Mouse (Mus musculus) intestine, postnatal 0 days (tissue): ENCODE measurements at regions not wholly inside any gene's neighbourhood (a gene's known extent, or its start where the extent isn't known, plus 50 kb on each side); places are given as distances from the start of the nearest gene placed in this dataset.

Experiments
- ATAC-seq: fragments of 200-750 bp; cut with Nextera tagmentation; 2 replicates; pipeline ENCODE4 v1.8.0; 2017; ENCODE audit warnings: mild to moderate bottlenecking, moderate TSS enrichment, moderate library complexity
- H3K27ac ChIP-seq: fragments of 300-500 bp; sonication (generic); 2 replicates; pipeline ENCODE4 v1.5.1; 2014; ENCODE audit warnings: mild to moderate bottlenecking, low read depth, low read length, moderate library complexity
- H3K27me3 ChIP-seq: fragments of 300-500 bp; sonication (generic); replicated peaks from 2 replicates; pipeline ENCODE4 v1.6.1; 2014; ENCODE audit warnings: low read length, mixed read lengths; ENCODE audit not compliant: control insufficient read depth, insufficient read depth
- H3K36me3 ChIP-seq: fragments of 300-500 bp; sonication (generic); 2 replicates; pipeline ENCODE4 v1.6.1; 2014; ENCODE audit warnings: mild to moderate bottlenecking, moderate library complexity; ENCODE audit not compliant: control insufficient read depth, insufficient read depth
- H3K4me1 ChIP-seq: fragments of 300-500 bp; sonication (generic); replicated peaks from 2 replicates; pipeline ENCODE4 v1.6.1; 2014; ENCODE audit warnings: antibody characterized with exemption, low read length, mixed read lengths; ENCODE audit not compliant: control insufficient read depth, insufficient read depth
- H3K4me2 ChIP-seq: fragments of 300-500 bp; sonication (generic); replicated peaks from 2 replicates; pipeline ENCODE4 v1.6.1; 2014; ENCODE audit warnings: low read depth, mild to moderate bottlenecking, moderate library complexity
- H3K4me3 ChIP-seq: fragments of 300-500 bp; sonication (generic); 2 replicates; pipeline ENCODE4 v1.5.1; 2014; ENCODE audit warnings: low read depth, low read length
- H3K9ac ChIP-seq: fragments of 300-500 bp; sonication (generic); 2 replicates; pipeline ENCODE4 v1.6.1; 2014; ENCODE audit warnings: mild to moderate bottlenecking, low read depth, low read length
- H3K9me3 ChIP-seq: fragments of 300-500 bp; sonication (generic); 2 replicates; pipeline ENCODE4 v1.6.1; 2016; ENCODE audit warnings: mixed run types; ENCODE audit not compliant: control insufficient read depth
- CTCF ChIP-seq: sonication (generic); IDR thresholded peaks from 2 replicates; pipeline ENCODE4 v1.5.1; 2016; ENCODE audit warnings: low read depth, mild to moderate bottlenecking, control low read depth, antibody characterized with exemption, moderate library complexity
- WGBS: fragments of 180-500 bp; shearing (Covaris S2); extraction: QIAGEN DNeasy Blood & Tissue Kit; methylation state at CpG from one replicate; pipeline ENCODE4 v1.1.7; 2014; 5-methylcytosine and 5-hydroxymethylcytosine counted together

DNA sequence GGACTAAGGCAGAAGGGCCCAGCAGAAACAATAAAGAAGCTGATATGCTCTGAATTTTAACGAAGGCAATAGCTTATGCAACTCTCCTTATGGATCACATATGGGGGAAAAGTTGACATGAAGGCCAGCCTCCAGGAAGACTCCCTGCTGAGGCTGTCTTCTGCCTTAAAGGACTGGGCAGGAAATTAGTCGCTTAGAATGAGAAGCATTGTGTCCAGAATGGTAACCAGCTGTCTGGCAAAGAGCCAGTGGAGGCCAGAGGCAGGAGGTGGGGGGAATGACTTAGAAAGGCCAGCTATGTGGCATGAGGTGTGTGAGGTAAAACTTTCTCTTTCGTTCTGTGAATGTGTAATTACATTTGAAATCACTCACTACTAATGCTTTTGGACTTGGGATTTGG, 215.0 kb downstream of the D3Ertd751e start:
- H3K9me3 ChIP-seq: no peaks in the 10 kb centered on the region
- no peak overlapping the region for H3K4me2 ChIP-seq
- ATAC-seq: no peak
- no peak overlapping the region for H3K9ac ChIP-seq
- no peak overlapping the region for H3K27ac ChIP-seq
- TF ChIP-seq CTCF: no peak
- no peak overlapping the region for H3K4me3 ChIP-seq
- no peaks in the 10 kb centered on the region for H3K4me1 ChIP-seq
- H3K36me3 ChIP-seq: no peaks in the 10 kb centered on the region
- no peaks in the 10 kb centered on the region for H3K27me3 ChIP-seq
- 56% methylated on average over 3 of the region's 3 CpGs for WGBS

DNA sequence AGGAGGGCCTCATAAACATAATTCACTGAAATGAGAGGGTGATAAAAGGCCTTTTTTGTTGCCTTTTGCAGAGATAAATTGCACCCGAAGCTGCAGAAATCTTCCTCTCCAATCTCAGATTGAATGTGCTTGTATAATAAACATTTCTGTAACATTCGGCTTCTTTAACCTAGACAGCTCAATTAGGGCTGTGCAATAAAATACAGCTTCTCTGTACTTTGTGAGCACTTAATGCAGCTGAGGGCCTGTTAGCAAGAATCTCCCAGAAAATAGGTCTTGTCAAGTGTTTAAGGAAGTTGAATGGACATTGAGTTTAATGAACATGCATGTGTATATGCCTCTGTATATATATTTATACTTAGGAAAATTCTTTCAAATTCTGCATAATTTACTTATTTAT, 217.8 kb downstream of the D3Ertd751e start:
- no peak overlapping the region for H3K4me3 ChIP-seq
- no peak overlapping the region for H3K9ac ChIP-seq
- no peak overlapping the region for H3K4me2 ChIP-seq
- no peak for TF ChIP-seq CTCF
- WGBS: 31% methylated on average over 2 of the region's 2 CpGs
- no peak overlapping the region for H3K27ac ChIP-seq
- no peaks in the 10 kb centered on the region for H3K27me3 ChIP-seq
- ATAC-seq: no peak
- no peaks in the 10 kb centered on the region for H3K36me3 ChIP-seq
- no peaks in the 10 kb centered on the region for H3K9me3 ChIP-seq
- H3K4me1 ChIP-seq: no peaks in the 10 kb centered on the region

DNA sequence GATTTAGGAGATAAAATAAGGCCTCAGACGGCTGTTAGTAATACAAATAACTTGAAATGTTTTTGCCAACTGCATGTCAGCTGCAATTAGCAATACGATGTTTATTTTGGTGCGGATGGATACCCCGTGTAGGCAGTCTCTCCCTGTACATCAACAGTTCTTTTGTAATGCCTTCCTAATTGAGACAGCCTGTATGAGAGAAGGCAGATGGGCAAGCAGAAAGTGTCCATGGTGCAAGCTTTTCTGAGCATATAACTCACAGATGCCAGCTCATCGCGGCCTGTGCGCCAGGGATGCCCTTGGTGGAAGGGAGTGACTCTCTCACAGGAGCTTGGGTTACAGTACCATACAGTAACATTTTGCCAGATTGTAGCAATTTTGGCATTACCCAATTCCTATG, 220.5 kb downstream of the D3Ertd751e start:
- no peak for TF ChIP-seq CTCF
- 75% methylated on average over 7 of the region's 7 CpGs for WGBS
- Histone ChIP-seq H3K27ac (no peak overlapping the region), H3K9me3 (no peaks in the 10 kb centered on the region), H3K4me1 (no peaks in the 10 kb centered on the region), H3K9ac (no peak overlapping the region), H3K4me3 (no peak overlapping the region), H3K4me2 (no peak overlapping the region), H3K36me3 (no peaks in the 10 kb centered on the region), H3K27me3 (no peaks in the 10 kb centered on the region)
- no peak for ATAC-seq

DNA sequence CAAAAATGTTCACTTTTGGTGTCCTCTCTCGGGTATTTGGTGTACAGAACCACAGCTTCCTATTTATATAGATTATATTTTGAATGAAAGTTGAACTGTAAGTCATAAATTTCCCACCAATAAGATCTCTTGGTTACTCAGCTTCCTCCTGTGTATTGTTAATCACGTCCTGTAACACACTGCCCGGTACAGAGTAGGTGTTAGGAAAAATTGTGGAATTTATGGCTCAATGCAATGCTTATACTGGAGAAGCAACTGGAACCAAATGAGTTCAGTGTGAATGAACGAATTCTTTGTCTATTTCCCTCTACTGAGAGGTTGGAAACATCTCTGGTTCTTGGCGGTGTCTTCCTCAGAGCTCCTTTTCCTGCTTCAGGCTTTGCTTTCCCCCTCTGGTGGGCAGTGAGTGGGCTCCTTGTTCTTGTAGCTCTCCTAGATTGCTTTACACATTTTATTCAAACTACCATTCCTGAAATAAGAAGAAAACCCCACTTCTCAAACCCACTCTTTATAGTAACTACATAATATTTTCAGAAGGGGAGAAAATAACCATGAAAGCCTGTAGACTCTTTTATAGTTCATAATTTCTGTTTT, 264.4 kb downstream of the D3Ertd751e start:
- Histone ChIP-seq H3K9ac (no peak overlapping the region), H3K4me2 (no peak overlapping the region), H3K27ac (no peak overlapping the region), H3K36me3 (no peaks in the 10 kb centered on the region), H3K4me1 (no peaks in the 10 kb centered on the region), H3K9me3 (no peaks in the 10 kb centered on the region), H3K27me3 (no peaks in the 10 kb centered on the region), H3K4me3 (no peak overlapping the region)
- no peak for ATAC-seq
- no peak for TF ChIP-seq CTCF
- 67% methylated on average over 5 of the region's 5 CpGs for WGBS

DNA sequence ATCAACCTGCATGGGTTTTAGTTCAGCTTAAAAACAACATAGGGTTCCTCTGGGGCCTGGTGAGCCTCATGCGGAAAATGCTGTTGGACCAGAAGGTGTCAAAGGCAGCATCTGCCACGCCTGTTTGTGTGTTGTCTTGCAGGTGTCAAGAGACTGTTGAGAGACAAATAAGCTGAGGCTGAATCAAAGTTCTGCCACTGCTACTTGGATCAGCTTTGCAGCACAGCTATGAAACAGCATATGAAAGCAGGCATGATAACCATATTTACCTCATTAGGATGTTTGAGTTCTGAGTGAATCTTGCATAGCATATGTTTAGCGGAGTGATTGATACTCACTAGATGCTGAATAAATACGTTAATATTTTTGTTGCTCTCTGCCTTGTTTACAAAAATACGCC, 280.8 kb downstream of the D3Ertd751e start:
- Histone ChIP-seq H3K27ac (no peak overlapping the region), H3K9ac (no peak overlapping the region), H3K27me3 (no peaks in the 10 kb centered on the region), H3K4me1 (no peaks in the 10 kb centered on the region), H3K4me3 (no peak overlapping the region), H3K36me3 (no peaks in the 10 kb centered on the region), H3K4me2 (no peak overlapping the region), H3K9me3 (no peaks in the 10 kb centered on the region)
- 74% methylated on average over 5 of the region's 5 CpGs for WGBS
- no peak for ATAC-seq
- TF ChIP-seq CTCF: no peak

DNA sequence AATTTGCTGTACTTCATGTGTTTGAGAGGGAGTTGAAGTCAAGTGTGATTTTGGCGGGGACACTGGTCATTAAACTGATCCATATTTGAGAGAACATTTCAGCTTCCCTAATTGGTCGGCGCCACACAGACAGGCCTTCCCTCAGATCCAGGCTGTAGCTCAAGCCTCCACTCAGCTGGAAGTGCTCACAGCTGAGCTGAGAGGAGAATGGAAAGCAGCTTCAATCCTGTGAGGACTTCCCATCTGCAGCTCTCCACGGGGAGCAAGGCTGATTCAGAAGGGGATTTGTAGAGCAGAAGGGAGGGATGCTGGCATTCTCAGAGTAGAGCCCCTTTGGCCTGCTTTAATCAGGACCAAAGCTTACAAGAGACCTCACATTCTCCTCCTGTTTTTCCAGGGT, 297.2 kb downstream of the D3Ertd751e start:
- Histone ChIP-seq H3K4me2 (no peak overlapping the region), H3K9ac (no peak overlapping the region), H3K27ac (no peak overlapping the region), H3K36me3 (no peaks in the 10 kb centered on the region), H3K27me3 (no peaks in the 10 kb centered on the region), H3K4me1 (no peaks in the 10 kb centered on the region), H3K4me3 (no peak overlapping the region), H3K9me3 (no peaks in the 10 kb centered on the region)
- ATAC-seq: no peak
- WGBS: 46% methylated on average over 4 of the region's 4 CpGs
- no peak for TF ChIP-seq CTCF

DNA sequence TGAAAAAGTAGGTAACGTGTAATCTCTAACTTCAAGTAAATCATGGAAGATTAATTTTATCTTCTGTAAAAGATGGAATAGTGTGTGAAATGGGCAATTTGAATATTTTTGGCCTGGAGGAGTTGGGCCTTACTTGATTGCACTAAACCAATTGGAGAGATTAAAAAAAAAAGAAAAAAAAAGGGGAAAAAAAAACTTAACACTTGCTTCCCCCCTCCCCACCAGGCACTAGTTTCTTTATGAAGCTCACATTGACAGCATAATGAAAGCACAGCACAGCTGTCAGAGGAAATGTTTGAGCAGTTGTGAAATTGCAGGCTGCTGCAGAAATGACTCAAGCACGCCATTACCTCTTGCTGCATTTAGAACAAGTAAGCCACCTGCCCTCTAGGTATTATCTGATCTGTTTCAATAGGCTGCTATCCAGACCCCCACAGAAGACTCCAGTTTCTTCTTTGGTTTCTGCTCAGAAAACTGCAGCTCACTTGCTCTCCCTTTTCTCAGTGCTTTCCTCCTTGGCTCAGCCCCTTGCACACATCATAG, 297.9 kb downstream of the D3Ertd751e start:
- no peaks in the 10 kb centered on the region for H3K36me3 ChIP-seq
- WGBS: 77% methylated on average over 2 of the region's 2 CpGs
- H3K9ac ChIP-seq: no peak overlapping the region
- TF ChIP-seq CTCF: no peak
- no peaks in the 10 kb centered on the region for H3K4me1 ChIP-seq
- H3K27me3 ChIP-seq: no peaks in the 10 kb centered on the region
- no peaks in the 10 kb centered on the region for H3K9me3 ChIP-seq
- ATAC-seq: no peak
- H3K4me3 ChIP-seq: no peak overlapping the region
- no peak overlapping the region for H3K27ac ChIP-seq
- no peak overlapping the region for H3K4me2 ChIP-seq
